Mouse (Mus musculus): Measurements from ENCODE around the gene Asphd2.

GRCm38 (mm10) chr5:112391676-112392323, 2.9 kb downstream of the Asphd2 start:
- TF ChIP-seq CTCF (IDR thresholded peaks at IDR 0.05; ENCODE audit: borderline replicate concordance, extremely low read depth, insufficient read depth, insufficient read length) (no peak), POLR2A (IDR thresholded peaks at IDR 0.05; ENCODE audit: borderline replicate concordance, extremely low read depth, insufficient read depth, insufficient read length, poor library complexity, severe bottlenecking) (no peak)
